Mouse (Mus musculus) Patski (cell line): ENCODE results near the gene Jade1. TPM values are rescaled to one million over a fixed set of nuclear protein-coding genes. Genes with fewer than 3 reads are reported as not detected.

ENCODE experiments used
- ATAC-seq: fragments of 100-300 bp; one replicate; pipeline ENCODE4 v1.8.0; 2021
- CTCF ChIA-PET: fragments of 350-600 bp; sonication (Branson Sonifier 250); formaldehyde crosslinking; loops from one replicate; lab custom pipeline; 2022; ENCODE audit warnings: inconsistent platforms; lab: Charles Lee
- POLR2A ChIA-PET: fragments of 350-600 bp; sonication (Branson Sonifier 250); formaldehyde crosslinking; loops from one replicate; lab custom pipeline; 2022; ENCODE audit warnings: antibody characterized with exemption, inconsistent platforms; lab: Charles Lee
- DNase-seq: peaks from one replicate; pipeline ENCODE4 v3.0.0-alpha.2; 2011; ENCODE audit warnings: low read depth, low spot score
- H3K27me3 ChIP-seq: fragments of 371-371 bp; one replicate; pipeline ENCODE4 v1.5.1; 2021
- CTCF ChIP-seq: fragments of 100-300 bp; IDR thresholded peaks from one replicate; pipeline ENCODE4 v1.5.1; 2021
- in situ Hi-C: fragments of 300-500 bp; cut with MboI; formaldehyde crosslinking; loops from 3 replicates; pipeline ENCODE4 v1.11.1; 2018; ENCODE audit warnings: low pct_unique_long_range_greater_than_20kb, mixed read lengths
- polyA plus RNA-seq: library from polyadenylated mRNA; unstranded; gene quantifications from one replicate; pipeline ENCODE4 v1.2.3, GENCODE M21; 2021

Gene Jade1
- polyA plus RNA-seq, 1 experiment from 2014 or later = 48.1 TPM

DNA sequence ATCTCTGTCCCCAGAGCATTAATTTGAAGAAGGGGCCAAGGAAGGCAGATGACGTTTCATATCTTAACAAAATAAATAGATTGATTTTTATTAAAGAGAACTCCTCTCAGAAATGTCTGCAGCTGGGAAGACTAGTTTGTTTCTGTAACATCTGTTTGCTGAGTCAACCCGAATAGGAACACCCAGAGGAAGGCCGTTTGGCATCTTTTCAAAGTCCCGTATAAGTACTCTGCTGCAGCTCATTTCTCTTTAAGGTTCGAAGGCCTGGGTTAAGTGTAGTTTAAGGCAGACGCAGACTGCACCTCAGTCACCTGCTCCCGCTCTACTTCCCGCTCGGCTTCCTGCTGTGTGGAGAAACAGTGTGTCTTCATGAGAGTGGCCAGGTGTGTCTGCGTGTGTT lies 47.4 kb downstream of the Jade1 start:
- in situ Hi-C loops = no loop called here
- CTCF ChIA-PET = interaction anchor here (1.2 to 1.3 kb wide), 2 partner anchors 375 to 420 kb away, joined by 3 to 4 read pairs; no protein-coding TSS in a partner anchor
- no peak for DNase-seq
- TF ChIP-seq CTCF = no peak
- no peak for ATAC-seq
- no peaks in the 10 kb centered on the region for H3K27me3 ChIP-seq
- POLR2A ChIA-PET = interaction anchor here (0.9 kb wide), 1 partner anchor 37 kb away, joined by 4 read pairs; no protein-coding TSS in a partner anchor

DNA sequence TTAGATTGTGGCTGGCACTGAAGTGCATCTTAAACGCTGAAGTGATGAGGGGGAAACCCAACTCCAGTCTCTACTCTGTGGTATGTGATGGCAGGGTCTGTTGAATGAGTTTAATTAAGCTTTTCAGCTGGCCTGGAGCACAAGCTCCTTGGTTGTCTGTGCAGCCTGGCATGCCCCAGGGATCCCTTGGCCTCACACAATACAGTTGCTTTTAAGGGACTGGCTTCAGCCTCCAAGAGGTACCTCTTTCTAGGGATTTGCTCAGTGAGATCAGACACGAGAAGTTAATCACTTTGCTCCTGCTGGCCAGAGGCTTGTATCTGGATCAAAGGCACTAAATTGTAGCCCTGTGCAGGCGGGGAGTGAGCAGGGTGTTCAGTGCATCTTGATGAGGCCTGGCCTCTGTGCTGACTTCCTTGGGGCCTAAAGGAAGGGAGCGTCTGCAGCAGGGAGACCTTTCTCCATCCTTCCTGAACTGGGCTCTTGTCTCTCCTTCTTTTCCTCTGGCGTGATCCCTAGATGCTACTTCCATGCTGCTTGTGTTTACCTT lies 48.0 kb downstream of the Jade1 start:
- no peak for ATAC-seq
- ChIA-PET POLR2A (interaction anchor here (0.9 kb wide), 2 partner anchors 8 to 38 kb away, joined by 3 to 4 read pairs; no protein-coding TSS in a partner anchor), CTCF (interaction anchor here (1.2 to 1.3 kb wide), 2 partner anchors 375 to 421 kb away, joined by 3 to 4 read pairs; no protein-coding TSS in a partner anchor)
- no peak for TF ChIP-seq CTCF
- in situ Hi-C loops = no loop called here
- no peak for DNase-seq
- H3K27me3 ChIP-seq = no peaks in the 10 kb centered on the region

DNA sequence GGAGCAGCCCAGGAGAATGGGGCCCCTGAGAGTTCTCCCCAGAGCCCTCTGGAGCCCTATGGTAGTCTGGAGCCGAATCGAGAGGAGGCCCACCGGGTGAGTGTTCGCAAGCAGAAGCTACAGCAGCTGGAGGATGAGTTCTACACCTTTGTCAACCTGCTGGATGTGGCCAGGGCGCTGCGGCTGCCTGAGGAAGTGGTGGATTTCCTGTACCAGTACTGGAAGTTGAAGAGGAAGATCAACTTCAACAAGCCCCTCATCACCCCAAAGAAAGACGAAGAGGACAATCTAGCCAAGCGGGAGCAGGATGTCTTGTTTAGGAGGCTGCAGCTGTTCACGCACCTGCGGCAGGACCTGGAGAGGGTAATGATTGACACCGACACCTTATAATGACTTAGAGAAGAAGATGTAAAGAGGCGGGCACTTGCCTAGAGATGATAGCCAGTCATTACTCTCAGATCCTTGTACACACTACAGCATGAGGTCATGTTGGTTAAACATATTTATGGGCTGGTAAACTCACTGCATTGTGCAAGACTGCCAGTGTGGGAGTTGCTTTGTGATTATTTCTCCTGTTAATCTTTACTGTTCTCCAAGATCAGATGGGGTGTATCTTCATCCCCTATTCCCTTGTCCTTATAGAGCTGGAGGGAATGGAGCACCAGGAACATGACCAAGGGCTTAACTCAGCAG lies 49.2 kb downstream of the Jade1 start:
- CTCF ChIA-PET = interaction anchor here (0.8 to 1.5 kb wide), 3 partner anchors 9 to 376 kb away, joined by 3 to 4 read pairs (median 3); no protein-coding TSS in a partner anchor
- TF ChIP-seq CTCF = no peak
- DNase-seq (no peak), ATAC-seq (no peak)
- H3K27me3 ChIP-seq = no peaks in the 10 kb centered on the region
- in situ Hi-C loops = loop anchor here (5.0 kb wide), 1 partner anchor 422 kb away; no protein-coding TSS in a partner anchor
- POLR2A ChIA-PET = interaction anchor here (0.9 to 1.4 kb wide), 2 partner anchors 9 to 39 kb away, joined by 3 to 5 read pairs; no protein-coding TSS in a partner anchor

DNA sequence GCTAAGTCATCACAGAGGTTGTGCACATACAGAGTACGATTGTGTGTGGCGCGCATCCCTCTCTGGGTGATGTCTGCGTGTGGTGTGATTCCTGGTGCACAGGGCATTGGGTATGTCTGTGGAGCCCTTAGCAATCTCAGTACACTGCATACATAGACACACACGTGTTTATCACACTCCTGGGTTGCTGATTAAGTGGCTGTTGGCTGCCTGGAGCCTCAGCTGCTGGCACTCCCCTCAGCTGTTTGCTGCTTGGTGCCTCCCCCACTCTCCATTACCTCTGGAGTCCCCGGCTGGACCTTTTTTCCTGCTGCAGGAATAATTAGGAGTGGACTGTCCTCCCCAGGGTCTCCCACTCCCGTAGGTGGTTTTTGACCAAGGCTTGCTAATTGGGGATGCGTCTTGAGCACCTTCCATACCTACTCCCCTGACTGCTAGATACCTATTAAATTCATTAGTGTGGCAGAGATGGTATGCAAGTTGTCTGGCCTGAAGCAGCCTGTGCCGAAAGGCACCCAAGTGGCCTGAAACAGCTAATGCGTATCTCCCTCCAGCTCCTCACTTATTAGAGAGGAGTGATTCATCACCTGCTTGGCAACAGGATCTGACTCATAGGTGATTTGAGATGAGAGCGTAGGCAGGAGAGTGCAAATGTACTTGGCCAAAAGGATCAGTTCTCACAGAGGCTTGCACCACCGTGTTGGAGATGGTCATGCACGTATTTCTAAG lies 50.2 kb downstream of the Jade1 start:
- ATAC-seq = peak; percentile 99
- POLR2A ChIA-PET = interaction anchor here (1.4 kb wide), 1 partner anchor 40 kb away, joined by 5 read pairs; no protein-coding TSS in a partner anchor
- in situ Hi-C loops = loop anchor here (5.0 kb wide), 1 partner anchor 423 kb away; no protein-coding TSS in a partner anchor
- DNase-seq = peak; percentile 95
- TF ChIP-seq CTCF = no peak
- no peaks in the 10 kb centered on the region for H3K27me3 ChIP-seq
- CTCF ChIA-PET = interaction anchor here (0.9 to 2.2 kb wide), 11 partner anchors 14 to 564 kb away, joined by 3 to 7 read pairs (median 3); no protein-coding TSS in a partner anchor

DNA sequence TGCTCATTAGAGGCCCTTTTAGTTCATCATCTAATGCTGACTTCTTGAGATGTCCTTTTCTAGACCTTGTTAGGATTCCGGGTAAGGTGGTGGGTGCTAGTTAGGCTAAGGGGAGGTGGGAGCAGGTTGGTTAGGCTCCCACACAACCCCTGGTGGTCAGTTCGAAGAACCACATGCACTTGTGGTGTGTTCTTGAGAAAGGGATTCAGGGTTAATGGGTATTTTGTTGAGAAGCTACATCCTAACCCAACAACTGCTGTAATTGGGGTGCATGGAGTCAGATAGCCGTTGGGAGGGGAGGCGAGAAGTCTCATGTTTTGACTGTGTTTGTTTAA lies 50.8 kb downstream of the Jade1 start:
- POLR2A ChIA-PET = interaction anchor here (0.5 kb wide), 1 partner anchor 70 kb away, joined by 3 read pairs; no protein-coding TSS in a partner anchor

DNA sequence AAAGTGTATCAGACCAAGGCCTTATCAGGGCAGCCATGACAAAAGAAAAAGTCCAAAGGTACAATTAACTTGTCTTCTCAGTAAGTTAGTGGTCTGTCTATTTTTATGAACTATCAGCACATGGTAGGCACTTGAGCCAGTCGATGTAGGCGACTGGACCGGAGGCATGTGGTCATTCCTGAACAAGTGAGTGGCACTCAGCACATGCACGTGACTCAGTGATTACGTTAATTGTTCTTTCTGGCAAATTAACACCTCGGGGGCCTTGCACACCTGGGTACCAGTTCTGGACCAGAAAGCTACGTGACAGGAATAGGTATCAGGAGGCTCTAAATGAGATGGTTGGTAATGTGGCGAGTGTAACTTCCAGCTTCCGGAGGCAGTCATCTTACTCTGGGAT lies 51.5 kb downstream of the Jade1 start:
- DNase-seq = no peak
- ChIA-PET POLR2A (interaction anchor here (0.5 kb wide), 1 partner anchor 71 kb away, joined by 3 read pairs; no protein-coding TSS in a partner anchor), CTCF (interaction anchor here (0.6 to 2.2 kb wide), 7 partner anchors 9 to 424 kb away, joined by 3 to 7 read pairs (median 3); no protein-coding TSS in a partner anchor)
- in situ Hi-C loops = loop anchor here (5.0 kb wide), 1 partner anchor 425 kb away; no protein-coding TSS in a partner anchor
- H3K27me3 ChIP-seq = no peaks in the 10 kb centered on the region
- no peak for ATAC-seq
- no peak for TF ChIP-seq CTCF

More for the DNA sequence above, 50.8 kb downstream of the Jade1 start:
- in situ Hi-C loops = loop anchor here (5.0 kb wide), 1 partner anchor 424 kb away; no protein-coding TSS in a partner anchor
- H3K27me3 ChIP-seq = no peaks in the 10 kb centered on the region
- CTCF ChIA-PET = interaction anchor here (0.6 to 2.2 kb wide), 11 partner anchors 10 to 564 kb away, joined by 3 to 7 read pairs (median 3); no protein-coding TSS in a partner anchor
- ATAC-seq = peak; percentile 25
- no peak for TF ChIP-seq CTCF
- no peak for DNase-seq

DNA sequence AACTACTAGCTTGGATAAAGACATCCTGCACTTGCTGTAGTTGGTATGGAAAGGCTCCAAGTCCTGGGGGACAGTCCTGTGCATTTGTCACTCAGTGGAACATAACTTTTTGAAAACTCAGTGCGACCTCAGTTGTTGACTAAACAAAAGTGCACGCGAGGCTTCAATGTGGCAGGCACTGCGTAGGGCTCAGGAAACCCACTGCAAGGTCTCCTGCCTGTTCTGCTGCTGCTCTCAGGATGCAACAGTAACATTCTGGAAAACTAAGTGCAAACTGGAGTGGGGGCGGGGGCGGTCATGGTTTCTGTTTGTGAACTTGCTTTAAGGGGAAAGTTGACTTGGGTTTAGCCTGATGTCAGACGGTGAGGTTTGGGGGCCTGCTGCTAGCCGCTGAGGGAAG lies 51.9 kb downstream of the Jade1 start:
- ATAC-seq (no peak), DNase-seq (no peak)
- in situ Hi-C loops = loop anchor here (5.0 kb wide), 1 partner anchor 425 kb away; no protein-coding TSS in a partner anchor
- no peaks in the 10 kb centered on the region for H3K27me3 ChIP-seq
- ChIA-PET POLR2A (no interaction called here), CTCF (interaction anchor here (0.9 to 2.2 kb wide), 4 partner anchors 15 to 425 kb away, joined by 3 to 7 read pairs (median 3); no protein-coding TSS in a partner anchor)
- TF ChIP-seq CTCF = no peak

DNA sequence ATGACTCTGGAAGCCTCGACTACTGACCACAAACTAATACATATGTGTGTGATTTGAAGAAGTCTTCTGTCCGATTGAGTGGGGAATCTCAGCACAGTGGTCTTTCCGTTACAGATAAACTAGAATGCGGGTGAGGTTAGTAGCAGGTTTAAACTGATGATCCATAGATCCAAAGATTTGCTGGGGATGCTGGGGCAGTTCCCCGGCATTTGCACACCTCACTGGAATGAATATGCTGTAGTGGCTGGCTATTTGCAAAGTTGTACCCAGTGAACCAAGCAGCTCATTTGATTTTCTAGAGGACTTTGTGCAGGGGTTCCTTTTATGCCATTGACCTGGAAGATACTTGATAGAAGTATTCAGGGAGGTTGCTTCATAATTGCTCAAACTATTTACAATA lies 53.5 kb downstream of the Jade1 start:
- no peak for TF ChIP-seq CTCF
- in situ Hi-C loops = loop anchor here (5.0 kb wide), 1 partner anchor 427 kb away; no protein-coding TSS in a partner anchor
- CTCF ChIA-PET = interaction anchor here (1.1 kb wide), 1 partner anchor 18 kb away, joined by 3 read pairs; no protein-coding TSS in a partner anchor
- POLR2A ChIA-PET = interaction anchor here (0.8 kb wide), 1 partner anchor 43 kb away, joined by 4 read pairs; no protein-coding TSS in a partner anchor
- H3K27me3 ChIP-seq = no peaks in the 10 kb centered on the region
- ATAC-seq = no peak
- DNase-seq = no peak

DNA sequence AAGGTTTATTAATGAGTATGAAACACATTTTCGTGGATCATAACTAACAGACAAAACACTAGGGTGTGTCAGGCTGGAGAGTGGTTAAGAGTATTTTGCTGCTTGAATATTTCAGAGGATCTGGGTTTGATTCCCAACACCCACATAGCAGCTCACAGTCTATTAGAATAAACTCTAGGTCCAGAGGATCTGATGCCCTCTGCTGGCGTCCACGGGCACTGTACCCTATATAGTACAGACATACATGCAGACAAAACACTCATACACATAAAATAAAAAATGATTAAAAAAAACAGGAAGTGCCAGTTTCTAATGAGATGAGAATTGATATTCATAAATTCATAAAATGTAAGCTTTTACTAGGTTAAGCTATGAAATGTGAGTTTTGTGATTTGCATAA lies 56.7 kb downstream of the Jade1 start:
- POLR2A ChIA-PET = no interaction called here
- ATAC-seq (no peak), DNase-seq (no peak)
- CTCF ChIA-PET = interaction anchor here (0.8 to 1.8 kb wide), 11 partner anchors 10 to 430 kb away, joined by 3 to 9 read pairs (median 3); no protein-coding TSS in a partner anchor
- in situ Hi-C loops = no loop called here
- no peaks in the 10 kb centered on the region for H3K27me3 ChIP-seq
- peak; percentile 83 for TF ChIP-seq CTCF
